Mouse (Mus musculus): ENCODE measurements around the gene Arhgap33. TPM values are rescaled to one million over a fixed set of nuclear protein-coding genes. Genes with fewer than 3 reads are reported as not detected.

The Arhgap33 gene
- polyA plus RNA-seq, 1 experiment from 2014 or later = 10.1 TPM

GRCm38 (mm10) chr7:30563117-30563905 is 28.5 kb upstream of the Arhgap33 start, which contains the start of the genes U2af1l4, Gm49396 and Psenen:
Gene U2af1l4, plus strand, starts transcription at chr7:30563301.
Gene Gm49396, plus strand, starts transcription at chr7:30563344.
Gene Psenen, minus strand, starts transcription at chr7:30563627.
- Histone ChIP-seq H3K4me3 (peak within 1 kb of the TSS; percentile 68), H3K27me3 (replicated peaks) (no peaks in the 10 kb centered on the region), H3K9me3 (replicated peaks) (no peaks in the 10 kb centered on the region), H3K9ac (peak within 1 kb of the TSS; percentile 77), H3K4me1 (replicated peaks) (peaks cover 16% of the 10 kb centered on the region), H3K27ac (ENCODE audit: poor library complexity, severe bottlenecking) (peak within 1 kb of the TSS; percentile 94), H3K36me3 (peaks cover 35% of the 10 kb centered on the region), H3K4me2 (peak within 1 kb of the TSS; percentile 84)
- under 1% methylated on average over 45 of the region's 45 CpGs for WGBS
- ATAC-seq (ENCODE audit: insufficient number of reproducible peaks, low FRiP score) = peak; percentile 89

GRCm38 (mm10) chr7:30562526-30563116 is 27.8 kb upstream of the Arhgap33 start:
- H3K27ac ChIP-seq (ENCODE audit: poor library complexity, severe bottlenecking) = peak overlapping the region; percentile 94
- H3K4me3 ChIP-seq = peak overlapping the region; percentile 68
- H3K27me3 ChIP-seq (replicated peaks) = no peaks in the 10 kb centered on the region
- H3K36me3 ChIP-seq = peaks cover 32% of the 10 kb centered on the region
- no peaks in the 10 kb centered on the region for H3K9me3 ChIP-seq (replicated peaks)
- 2% methylated on average over 27 of the region's 27 CpGs for WGBS
- peak overlapping the region; percentile 84 for H3K4me2 ChIP-seq
- peaks cover 20% of the 10 kb centered on the region for H3K4me1 ChIP-seq (replicated peaks)
- ATAC-seq (ENCODE audit: insufficient number of reproducible peaks, low FRiP score) = no peak
- peak overlapping the region; percentile 76 for H3K9ac ChIP-seq

GRCm38 (mm10) chr7:30560296-30560695 is 25.4 kb upstream of the Arhgap33 start:
- WGBS = 76% methylated on average over 2 of the region's 2 CpGs
- no peaks in the 10 kb centered on the region for H3K27me3 ChIP-seq (replicated peaks)
- H3K4me2 ChIP-seq = 0 out of 2 replicates have a peak overlapping the region, but pooled peaks have one; percentile 95
- H3K36me3 ChIP-seq = peaks cover 34% of the 10 kb centered on the region
- H3K9me3 ChIP-seq (replicated peaks) = no peaks in the 10 kb centered on the region
- H3K4me1 ChIP-seq (replicated peaks) = peaks cover 20% of the 10 kb centered on the region
- H3K27ac ChIP-seq (ENCODE audit: poor library complexity, severe bottlenecking) = no peak overlapping the region
- no peak for ATAC-seq (ENCODE audit: insufficient number of reproducible peaks, low FRiP score)
- H3K9ac ChIP-seq = no peak overlapping the region
- H3K4me3 ChIP-seq = no peak overlapping the region

GRCm38 (mm10) chr7:30559443-30559954 is 24.6 kb upstream of the Arhgap33 start, which contains the start of gene Lin37:
Gene Lin37, minus strand, starts transcription at chr7:30559838.
- peaks cover 20% of the 10 kb centered on the region for H3K4me1 ChIP-seq (replicated peaks)
- H3K9ac ChIP-seq = peak within 1 kb of the TSS; percentile 87
- H3K36me3 ChIP-seq = peaks cover 34% of the 10 kb centered on the region
- under 1% methylated on average over 20 of the region's 20 CpGs for WGBS
- H3K27ac ChIP-seq (ENCODE audit: poor library complexity, severe bottlenecking) = peak within 1 kb of the TSS; percentile 58
- peak; percentile 83 for ATAC-seq (ENCODE audit: insufficient number of reproducible peaks, low FRiP score)
- no peaks in the 10 kb centered on the region for H3K27me3 ChIP-seq (replicated peaks)
- H3K9me3 ChIP-seq (replicated peaks) = no peaks in the 10 kb centered on the region
- peak within 1 kb of the TSS; percentile 95 for H3K4me2 ChIP-seq
- peak within 1 kb of the TSS; percentile 67 for H3K4me3 ChIP-seq

- Histone ChIP-seq H3K4me1 (replicated peaks) (peaks cover 18% of the 10 kb centered on the region), H3K4me2 (peak overlapping the region; percentile 95), H3K27me3 (replicated peaks) (no peaks in the 10 kb centered on the region), H3K9ac (peak overlapping the region; percentile 87), H3K9me3 (replicated peaks) (no peaks in the 10 kb centered on the region), H3K36me3 (peaks cover 37% of the 10 kb centered on the region), H3K4me3 (peak overlapping the region; percentile 67), H3K27ac (ENCODE audit: poor library complexity, severe bottlenecking) (peak overlapping the region; percentile 45)
- 0 out of 2 replicates have a peak, but pooled peaks have one; percentile 10 for ATAC-seq (ENCODE audit: insufficient number of reproducible peaks, low FRiP score)
- 13% methylated on average over 12 of the region's 12 CpGs for WGBS
Observed at GRCm38 (mm10) chr7:30558656-30559442, 24.0 kb upstream of the Arhgap33 start.

GRCm38 (mm10) chr7:30557901-30558514 is 23.1 kb upstream of the Arhgap33 start:
- Histone ChIP-seq H3K9me3 (replicated peaks) (no peaks in the 10 kb centered on the region), H3K4me3 (peak overlapping the region; percentile 67), H3K36me3 (peaks cover 37% of the 10 kb centered on the region), H3K4me2 (peak overlapping the region; percentile 95), H3K27me3 (replicated peaks) (no peaks in the 10 kb centered on the region), H3K4me1 (replicated peaks) (peaks cover 26% of the 10 kb centered on the region), H3K27ac (ENCODE audit: poor library complexity, severe bottlenecking) (no peak overlapping the region), H3K9ac (0 out of 2 replicates have a peak overlapping the region, but pooled peaks have one; percentile 87)
- 87% methylated on average over 13 of the region's 13 CpGs for WGBS
- ATAC-seq (ENCODE audit: insufficient number of reproducible peaks, low FRiP score) = no peak

GRCm38 (mm10) chr7:30556894-30557536 is 22.2 kb upstream of the Arhgap33 start:
- H3K9me3 ChIP-seq (replicated peaks) = no peaks in the 10 kb centered on the region
- 92% methylated on average over 18 of the region's 18 CpGs for WGBS

GRCm38 (mm10) chr7:30553810-30554584 is 19.1 kb upstream of the Arhgap33 start:
- H3K27ac ChIP-seq (ENCODE audit: poor library complexity, severe bottlenecking) = no peak overlapping the region
- H3K36me3 ChIP-seq = peaks cover 40% of the 10 kb centered on the region
- peak overlapping the region; percentile 76 for H3K9ac ChIP-seq
- peaks cover 23% of the 10 kb centered on the region for H3K4me1 ChIP-seq (replicated peaks)
- no peaks in the 10 kb centered on the region for H3K9me3 ChIP-seq (replicated peaks)
- H3K4me3 ChIP-seq = peak overlapping the region; percentile 66
- peak overlapping the region; percentile 82 for H3K4me2 ChIP-seq
- 85% methylated on average over 22 of the region's 22 CpGs for WGBS
- H3K27me3 ChIP-seq (replicated peaks) = no peaks in the 10 kb centered on the region
- ATAC-seq (ENCODE audit: insufficient number of reproducible peaks, low FRiP score) = no peak

More at GRCm38 (mm10) chr7:30556894-30557536, 22.2 kb upstream of the Arhgap33 start:
- H3K4me2 ChIP-seq = no peak overlapping the region
- no peaks in the 10 kb centered on the region for H3K27me3 ChIP-seq (replicated peaks)
- peaks cover 26% of the 10 kb centered on the region for H3K4me1 ChIP-seq (replicated peaks)
- H3K27ac ChIP-seq (ENCODE audit: poor library complexity, severe bottlenecking) = no peak overlapping the region
- no peak overlapping the region for H3K9ac ChIP-seq
- ATAC-seq (ENCODE audit: insufficient number of reproducible peaks, low FRiP score) = no peak
- peaks cover 37% of the 10 kb centered on the region for H3K36me3 ChIP-seq
- H3K4me3 ChIP-seq = no peak overlapping the region

- H3K4me2 ChIP-seq = peak overlapping the region; percentile 82
- no peak for ATAC-seq (ENCODE audit: insufficient number of reproducible peaks, low FRiP score)
- H3K36me3 ChIP-seq = peaks cover 48% of the 10 kb centered on the region
- H3K9me3 ChIP-seq (replicated peaks) = no peaks in the 10 kb centered on the region
- peak overlapping the region; percentile 76 for H3K9ac ChIP-seq
- WGBS = 6% methylated on average over 23 of the region's 23 CpGs
- no peaks in the 10 kb centered on the region for H3K27me3 ChIP-seq (replicated peaks)
- H3K27ac ChIP-seq (ENCODE audit: poor library complexity, severe bottlenecking) = peak overlapping the region; percentile 86
- H3K4me1 ChIP-seq (replicated peaks) = peaks cover 15% of the 10 kb centered on the region
- H3K4me3 ChIP-seq = peak overlapping the region; percentile 66
Observed at GRCm38 (mm10) chr7:30553021-30553589, 18.2 kb upstream of the Arhgap33 start.
